Mouse (Mus musculus) E14TG2a.4 (cell line): ENCODE data around the gene Kcnmb2.

Experiments used
- H3K27me3 ChIP-seq: 2 replicates; pipeline ENCODE4 v1.6.1; 2014; ENCODE audit warnings: low read length, control low read depth; ENCODE audit not compliant: insufficient read depth
- H3K36me3 ChIP-seq: 2 replicates; pipeline ENCODE4 v1.6.1; 2014; ENCODE audit warnings: low read length, control low read depth; ENCODE audit not compliant: insufficient read depth
- H3K4me1 ChIP-seq: replicated peaks from 2 replicates; pipeline ENCODE4 v1.6.1; 2014; ENCODE audit warnings: low read depth, low read length, control low read depth
- H3K4me3 ChIP-seq: replicated peaks from 2 replicates; pipeline ENCODE4 v1.5.1; 2014; ENCODE audit warnings: mild to moderate bottlenecking, low read length
- H3K9me3 ChIP-seq: 2 replicates; pipeline ENCODE4 v1.6.1; 2014; ENCODE audit warnings: low read length, control low read depth
- CTCF ChIP-seq: conservative IDR thresholded peaks from 2 replicates; pipeline ENCODE4 v1.5.1; 2014; ENCODE audit warnings: low read length
- NANOG ChIP-seq: IDR thresholded peaks from 2 replicates; pipeline ENCODE4 v1.6.1; 2014; ENCODE audit warnings: borderline replicate concordance, low read length, mixed read lengths
- POU5F1 ChIP-seq: IDR thresholded peaks from 2 replicates; pipeline ENCODE4 v1.6.1; 2014; ENCODE audit warnings: low read length, borderline replicate concordance

Gene Kcnmb2

DNA sequence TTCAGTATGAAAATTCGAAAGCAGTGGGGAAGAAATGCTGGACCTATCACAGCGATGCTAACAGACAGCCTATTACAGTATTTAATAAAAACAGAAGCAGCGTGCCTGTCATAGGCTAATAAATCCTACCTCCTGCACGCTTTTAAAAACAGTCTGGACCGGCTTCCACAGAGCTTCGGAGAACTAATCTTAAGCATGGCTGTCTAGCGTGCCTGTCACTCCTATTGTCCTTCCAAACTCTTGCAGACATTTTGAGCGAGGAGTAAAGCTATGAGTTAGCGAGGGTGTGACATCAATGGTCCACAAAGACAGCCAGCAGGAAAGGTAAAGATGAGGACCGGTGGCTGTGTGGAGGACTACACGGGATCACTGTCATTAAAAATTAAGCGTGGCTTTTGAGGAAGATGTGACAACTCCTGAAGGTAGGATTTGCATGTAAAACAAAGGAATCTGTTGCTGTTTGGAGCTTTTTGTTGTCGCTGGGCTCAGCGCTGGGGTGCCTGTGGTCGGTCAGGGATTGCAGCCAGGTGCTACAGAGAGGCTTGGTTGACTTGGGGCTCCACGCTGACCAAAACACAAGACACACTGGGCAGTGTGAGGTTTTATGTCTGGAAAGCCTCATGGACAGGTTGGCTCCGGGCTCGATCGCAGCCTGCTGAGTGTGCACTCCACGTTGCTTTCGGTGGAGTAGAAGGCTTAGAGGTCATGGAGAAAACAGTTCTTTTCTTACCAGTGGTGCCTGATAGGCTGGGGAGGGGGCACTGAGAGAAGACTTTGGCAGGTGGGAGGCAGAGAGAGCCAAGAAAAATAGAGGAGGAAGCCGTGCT, at the start of gene Kcnmb2:
Kcnmb2 (plus strand) TSS at position 4 of the 827 bp plus-strand sequence.
- Histone ChIP-seq H3K27me3 (peaks cover 22% of the 10 kb centered on the region), H3K4me3 (peak within 1 kb of the TSS; percentile 17; the same call in 1 of the 2 replicates), H3K9me3 (peaks cover 4% of the 10 kb centered on the region; the same call in 1 of the 2 replicates), H3K4me1 (peaks cover 29% of the 10 kb centered on the region), H3K36me3 (no peaks in the 10 kb centered on the region)
- TF ChIP-seq POU5F1 (no peak), CTCF (no peak), NANOG (no peak)

- Histone ChIP-seq H3K36me3 (no peaks in the 10 kb centered on the region), H3K4me3 (no peak overlapping the region), H3K27me3 (no peaks in the 10 kb centered on the region), H3K4me1 (no peaks in the 10 kb centered on the region), H3K9me3 (no peaks in the 10 kb centered on the region)
- TF ChIP-seq CTCF (no peak), NANOG (no peak), POU5F1 (no peak)
Observed at GRCm38 (mm10) chr3:31863522-31863921, 38.8 kb upstream of the Kcnmb2 start.

- TF ChIP-seq CTCF (no peak), NANOG (no peak), POU5F1 (no peak)
- no peaks in the 10 kb centered on the region for H3K27me3 ChIP-seq
- no peaks in the 10 kb centered on the region for H3K36me3 ChIP-seq
- H3K4me1 ChIP-seq = no peaks in the 10 kb centered on the region
- H3K9me3 ChIP-seq = no peaks in the 10 kb centered on the region
- no peak overlapping the region for H3K4me3 ChIP-seq
Observed at GRCm38 (mm10) chr3:31864070-31864469, 38.2 kb upstream of the Kcnmb2 start.

- H3K9me3 ChIP-seq = no peaks in the 10 kb centered on the region
- no peaks in the 10 kb centered on the region for H3K36me3 ChIP-seq
- no peak overlapping the region for H3K4me3 ChIP-seq
- no peaks in the 10 kb centered on the region for H3K27me3 ChIP-seq
- TF ChIP-seq CTCF (no peak), POU5F1 (no peak), NANOG (no peak)
- H3K4me1 ChIP-seq = no peaks in the 10 kb centered on the region
Observed at GRCm38 (mm10) chr3:31871461-31871860, 30.8 kb upstream of the Kcnmb2 start.

GRCm38 (mm10) chr3:31882621-31883131, 19.6 kb upstream of the Kcnmb2 start:
- Histone ChIP-seq H3K9me3 (peaks cover 25% of the 10 kb centered on the region), H3K27me3 (no peaks in the 10 kb centered on the region), H3K4me3 (no peak overlapping the region), H3K4me1 (no peaks in the 10 kb centered on the region), H3K36me3 (no peaks in the 10 kb centered on the region)
- TF ChIP-seq POU5F1 (no peak), CTCF (no peak), NANOG (no peak)

- no peaks in the 10 kb centered on the region for H3K27me3 ChIP-seq
- H3K36me3 ChIP-seq = no peaks in the 10 kb centered on the region
- TF ChIP-seq POU5F1 (no peak), CTCF (no peak), NANOG (no peak)
- no peaks in the 10 kb centered on the region for H3K4me1 ChIP-seq
- no peak overlapping the region for H3K4me3 ChIP-seq
- H3K9me3 ChIP-seq = no peaks in the 10 kb centered on the region
Observed at GRCm38 (mm10) chr3:31892653-31893052, 9.7 kb upstream of the Kcnmb2 start.

GRCm38 (mm10) chr3:31903506-31903905, 1.2 kb downstream of the Kcnmb2 start:
- Histone ChIP-seq H3K36me3 (no peaks in the 10 kb centered on the region), H3K27me3 (peaks cover 22% of the 10 kb centered on the region), H3K4me1 (peaks cover 29% of the 10 kb centered on the region), H3K9me3 (peaks cover 4% of the 10 kb centered on the region; the same call in 1 of the 2 replicates), H3K4me3 (no peak overlapping the region)
- TF ChIP-seq NANOG (0 out of 2 replicates have a peak, but pooled peaks have one; percentile 58), CTCF (no peak)

- Histone ChIP-seq H3K36me3 (no peaks in the 10 kb centered on the region), H3K4me3 (no peak overlapping the region), H3K27me3 (peaks cover 19% of the 10 kb centered on the region), H3K4me1 (peaks cover 29% of the 10 kb centered on the region), H3K9me3 (peaks cover 4% of the 10 kb centered on the region; the same call in 1 of the 2 replicates)
- TF ChIP-seq NANOG (no peak), CTCF (no peak), POU5F1 (no peak)
Observed at GRCm38 (mm10) chr3:31904156-31904555, 1.8 kb downstream of the Kcnmb2 start.

DNA sequence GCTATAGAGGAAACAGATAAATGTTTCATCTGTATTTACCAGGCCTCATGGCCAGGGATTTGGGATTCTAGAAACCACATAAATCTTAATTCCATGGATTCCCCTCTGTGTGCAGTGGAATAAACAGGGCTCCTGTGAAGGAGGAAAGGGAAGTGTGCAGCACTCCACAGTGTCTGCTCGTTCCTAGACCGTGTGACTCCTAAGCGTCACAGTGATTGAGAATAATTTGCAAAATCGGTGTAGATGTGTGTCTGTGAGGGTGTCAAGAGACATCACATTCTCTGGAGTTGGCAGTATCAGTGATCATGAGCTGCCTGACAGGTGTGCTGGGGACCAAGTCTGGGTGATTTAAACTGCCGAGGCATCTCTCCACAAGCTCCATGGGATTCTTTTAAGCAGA, 8.9 kb downstream of the Kcnmb2 start:
- TF ChIP-seq NANOG = no peak
- TF ChIP-seq CTCF = no peak
- no peak for TF ChIP-seq POU5F1
- Histone ChIP-seq H3K4me1 (no peaks in the 10 kb centered on the region), H3K9me3 (no peaks in the 10 kb centered on the region), H3K4me3 (no peak overlapping the region), H3K36me3 (no peaks in the 10 kb centered on the region), H3K27me3 (no peaks in the 10 kb centered on the region)
